Mouse (Mus musculus) ES-E14 (cell line): ENCODE measurements at regions not wholly inside any gene's neighbourhood (a gene's known extent, or its start where the extent isn't known, plus 50 kb on each side); places are given as distances from the start of the nearest gene placed in this dataset.

Source experiments
- CHD2 ChIP-seq: IDR thresholded peaks from 2 replicates; pipeline ENCODE4 v1.6.1; 2014; ENCODE audit warnings: mild to moderate bottlenecking, low read depth, low read length, inconsistent platforms
- HCFC1 ChIP-seq: IDR thresholded peaks from 2 replicates; pipeline ENCODE4 v1.6.1; 2012; ENCODE audit warnings: low read length, inconsistent platforms, borderline replicate concordance; ENCODE audit not compliant: insufficient read depth
- ZC3H11A ChIP-seq: IDR thresholded peaks from 2 replicates; pipeline ENCODE4 v1.6.1; 2012; ENCODE audit warnings: low read depth, mild to moderate bottlenecking, inconsistent platforms, low read length, borderline replicate concordance

GRCm38 (mm10) chr6:140953256-140953655 lies 224.2 kb downstream of the Gm11077 start:
- TF ChIP-seq ZC3H11A (no peak), HCFC1 (no peak), CHD2 (no peak)
